Mouse (Mus musculus): Measurements from ENCODE around the gene Slc38a10.

The Slc38a10 gene

DNA sequence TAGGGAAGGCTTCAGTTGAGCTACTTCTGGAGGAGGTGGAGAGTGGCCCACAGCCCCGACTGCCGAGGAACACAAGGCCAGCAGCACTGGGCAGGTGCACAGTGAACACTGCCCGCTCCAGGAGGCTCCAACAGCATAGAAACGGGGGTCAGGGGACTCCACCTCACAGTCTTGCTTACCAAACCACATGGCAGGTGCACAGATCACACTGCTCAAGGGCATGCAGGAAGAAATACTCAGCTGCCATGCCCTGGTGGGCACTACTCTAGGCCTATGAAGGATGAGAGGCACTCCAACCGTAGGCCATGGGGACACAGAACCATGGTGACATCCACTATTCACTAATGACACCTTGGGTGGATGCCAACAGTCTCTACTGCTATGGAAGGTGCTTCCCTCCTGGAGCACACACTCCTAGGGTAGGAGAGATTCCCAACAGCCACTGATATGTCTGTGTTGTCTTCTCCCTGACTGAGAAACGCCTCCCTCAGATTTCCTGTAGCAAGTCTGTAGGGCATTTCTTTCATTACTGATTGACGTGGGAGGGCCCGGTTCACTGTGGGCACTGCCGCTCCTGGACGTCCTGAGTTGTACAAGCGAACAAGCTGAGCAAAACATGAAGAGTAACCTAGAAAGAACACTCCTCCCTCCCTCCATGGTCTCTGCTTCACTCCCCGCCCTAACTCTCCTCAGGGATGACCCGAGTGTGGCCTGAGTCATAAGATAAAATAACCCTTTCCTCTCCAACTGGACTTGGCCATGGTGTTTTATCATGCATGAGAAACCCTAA is 7.2 kb downstream of the Slc38a10 start:
- intact Hi-C loops (cut with DNase I) = loop anchor here (5.0 kb wide), 1 partner anchor 163 kb away; no protein-coding TSS in a partner anchor

DNA sequence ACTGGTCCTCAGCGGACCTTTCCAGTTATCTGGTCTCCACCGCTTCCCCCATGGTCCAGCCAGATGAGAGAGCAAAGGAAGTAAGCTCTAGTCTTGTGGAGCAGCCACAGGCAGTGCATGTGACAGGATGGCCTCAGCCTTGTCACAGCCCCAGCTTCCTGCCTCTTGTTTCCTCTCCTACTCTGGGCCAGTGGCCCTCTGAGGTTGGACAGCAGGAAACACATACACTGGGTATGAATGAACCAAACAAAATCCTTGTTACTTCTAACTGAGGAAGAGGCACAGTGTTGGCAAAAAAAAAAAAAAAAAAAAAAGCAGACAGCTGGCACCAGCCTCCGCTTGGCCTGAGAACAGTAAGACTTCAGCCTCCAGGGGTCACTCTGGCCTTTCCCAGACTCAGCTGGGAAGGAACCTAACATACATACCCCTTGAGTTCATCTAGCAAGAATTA is 8.5 kb downstream of the Slc38a10 start:
- intact Hi-C loops (cut with DNase I) = loop anchor here (5.0 kb wide), 1 partner anchor 165 kb away; no protein-coding TSS in a partner anchor

DNA sequence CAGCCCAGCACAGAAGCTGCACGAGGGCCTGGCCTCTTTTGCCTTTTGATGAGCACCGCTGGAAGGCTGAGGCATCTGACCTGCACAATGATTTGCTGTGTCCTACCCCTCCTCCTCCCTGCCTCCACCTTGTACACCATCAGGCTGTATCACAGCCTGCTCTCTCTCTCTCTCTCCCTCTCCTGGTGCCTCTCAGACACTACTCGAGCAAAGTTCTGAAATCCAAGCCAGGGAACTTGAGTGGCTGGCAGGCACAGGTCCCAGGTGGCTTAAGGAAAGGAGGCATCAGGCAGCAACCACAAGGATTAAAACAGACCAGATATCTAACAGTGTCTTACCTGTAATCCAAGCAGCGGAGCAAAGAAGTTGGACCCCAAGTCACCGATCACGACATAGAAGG is 10.9 kb downstream of the Slc38a10 start:
- intact Hi-C loops (cut with DNase I) = loop anchor here (5.0 kb wide), 1 partner anchor 167 kb away; no protein-coding TSS in a partner anchor

DNA sequence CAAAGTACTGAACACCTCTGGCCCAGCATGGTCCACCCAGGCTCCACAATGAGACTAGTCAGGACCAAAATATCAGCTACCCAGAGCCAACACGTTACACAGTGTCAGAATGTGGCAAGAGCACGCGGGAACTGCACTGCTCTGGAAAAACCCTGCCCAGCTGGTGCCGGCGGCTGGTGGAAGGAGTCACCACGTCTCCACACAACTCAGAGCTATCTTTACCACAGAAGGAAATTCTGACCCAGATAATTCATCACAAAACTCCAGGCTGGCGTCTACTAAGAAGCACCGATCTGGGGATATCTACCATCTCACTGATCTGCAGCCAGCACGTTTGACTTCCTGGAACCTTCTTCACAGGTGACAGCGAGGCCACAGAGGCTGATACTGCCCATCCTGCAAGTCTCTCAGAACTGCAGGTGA is 11.8 kb downstream of the Slc38a10 start:
- intact Hi-C loops (cut with DNase I) = no loop called here

DNA sequence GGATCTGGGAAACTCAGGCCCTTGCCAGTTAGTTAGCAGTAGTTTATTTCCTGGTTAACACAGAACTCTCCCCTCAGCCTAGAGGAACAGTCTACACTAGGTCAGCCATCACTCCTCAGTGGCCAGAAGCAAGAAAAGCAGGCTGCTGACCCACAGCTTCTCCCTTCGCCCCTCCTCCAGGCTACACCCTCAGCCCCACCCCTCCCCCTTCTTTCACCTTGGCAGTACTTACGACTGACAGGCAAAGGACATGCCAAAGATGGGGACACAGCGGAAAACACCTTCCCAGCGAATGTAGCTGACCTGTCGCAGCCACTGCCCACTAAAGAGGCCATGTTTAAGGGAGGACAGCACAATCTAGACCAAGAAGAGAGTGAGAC is 13.5 kb downstream of the Slc38a10 start:
- intact Hi-C loops (cut with DNase I) = no loop called here

DNA sequence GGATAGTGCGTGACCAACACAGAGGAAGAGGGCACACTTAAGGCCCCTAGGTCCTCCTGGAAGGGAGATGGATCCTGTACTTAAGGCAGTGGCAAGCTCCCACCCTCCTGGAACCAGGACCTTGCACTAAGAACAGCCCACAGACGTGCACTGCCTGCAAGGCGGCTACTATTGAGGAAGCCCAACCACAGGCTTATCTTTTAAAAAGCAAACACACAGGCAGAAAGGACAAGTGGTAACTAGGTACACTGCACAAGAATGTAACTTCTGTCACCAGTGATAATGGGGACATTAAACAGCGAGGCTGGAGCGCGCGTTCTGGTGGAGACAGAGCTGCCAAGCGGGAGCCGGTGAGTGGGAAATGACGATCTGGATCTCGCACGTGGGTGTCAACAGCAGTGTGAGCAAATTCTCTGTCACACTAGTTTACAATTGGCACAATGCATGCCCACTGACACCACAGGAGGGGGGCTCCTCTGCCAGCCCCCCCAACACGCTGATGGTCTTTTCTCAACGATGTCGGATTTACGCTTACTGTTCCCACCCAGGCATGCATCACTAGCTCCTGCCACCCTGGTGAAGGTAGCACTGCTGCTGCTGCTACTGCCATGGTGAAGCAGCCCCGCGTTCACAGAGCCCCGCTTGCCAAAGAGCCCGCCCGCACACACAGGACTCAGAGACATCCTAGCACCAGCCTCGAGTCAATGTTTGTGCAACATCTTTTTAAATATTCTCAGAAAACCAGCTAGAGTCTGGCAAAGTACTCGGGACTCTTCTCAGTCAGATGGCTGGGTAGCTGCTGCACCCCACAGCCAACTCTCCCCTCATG is 14.1 kb downstream of the Slc38a10 start:
- intact Hi-C loops (cut with DNase I) = no loop called here

DNA sequence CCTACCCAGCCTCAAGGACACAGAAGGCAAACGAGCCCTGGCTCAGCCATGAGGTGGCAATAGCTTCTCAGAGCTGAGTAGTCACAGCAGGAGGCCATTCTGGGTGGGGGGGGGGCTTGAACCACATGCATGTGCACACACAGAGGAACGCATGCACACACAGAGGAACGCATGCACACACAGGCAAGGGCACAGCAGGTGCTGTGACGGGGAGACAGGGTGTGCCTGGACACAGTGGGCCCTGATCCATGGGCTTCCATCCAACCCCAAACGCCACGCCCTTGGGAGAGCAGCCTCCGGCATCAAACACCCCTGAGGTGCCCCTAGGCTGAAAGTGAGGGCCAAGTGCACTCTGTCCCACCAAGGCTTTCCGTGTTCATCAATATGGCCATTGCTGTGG is 15.0 kb downstream of the Slc38a10 start:
- intact Hi-C loops (cut with DNase I) = no loop called here

DNA sequence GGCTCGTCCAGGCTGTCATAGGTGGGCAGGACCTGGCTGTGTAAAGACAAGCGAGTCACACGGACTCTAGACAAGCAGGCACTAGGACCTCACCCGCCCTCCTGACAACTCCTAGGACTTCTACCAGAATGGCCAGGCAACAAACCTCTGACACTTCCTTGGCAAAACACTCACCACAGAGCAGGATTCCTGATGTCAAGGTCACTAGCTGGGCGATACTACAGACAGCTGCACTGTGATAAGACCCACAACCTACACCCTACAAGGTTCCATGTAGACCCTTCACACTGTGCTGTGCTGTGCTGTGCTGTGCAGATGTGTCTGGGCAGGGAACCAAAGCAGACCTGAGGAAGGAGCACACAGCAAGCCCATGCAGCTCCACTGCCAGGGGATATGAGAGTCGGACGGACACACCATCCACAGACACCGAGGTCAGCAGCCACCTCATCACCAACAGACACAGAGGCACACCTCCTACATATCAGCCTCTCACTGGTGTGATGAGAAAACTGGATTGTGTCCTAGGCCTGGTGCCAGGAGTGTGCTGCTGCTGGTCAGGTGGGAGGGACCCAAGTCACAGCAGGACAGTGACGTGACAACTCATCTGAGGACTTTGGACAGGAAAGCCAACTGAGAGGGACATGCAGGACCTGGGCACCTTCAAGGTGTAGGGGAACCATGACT is 16.2 kb downstream of the Slc38a10 start:
- intact Hi-C loops (cut with DNase I) = no loop called here

DNA sequence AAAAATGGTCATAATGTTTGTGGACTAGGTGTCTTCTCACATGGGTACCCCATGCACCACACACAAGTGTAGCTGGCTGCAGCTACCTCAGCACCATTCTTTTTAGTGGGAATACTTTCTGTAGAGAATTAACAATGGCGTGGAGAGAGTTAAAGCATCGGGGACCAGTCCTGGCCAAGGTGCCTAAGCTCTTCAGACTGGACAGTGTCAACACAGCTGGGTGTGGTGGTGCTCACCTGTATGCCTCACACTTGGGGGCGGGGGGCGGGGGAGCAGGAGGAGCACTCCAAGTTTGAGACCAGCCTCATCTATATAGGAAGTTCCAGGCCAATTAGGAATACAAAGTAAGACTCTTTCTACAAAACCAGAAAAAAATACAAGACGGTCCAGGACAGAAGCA is 17.0 kb downstream of the Slc38a10 start:
- intact Hi-C loops (cut with DNase I) = no loop called here

DNA sequence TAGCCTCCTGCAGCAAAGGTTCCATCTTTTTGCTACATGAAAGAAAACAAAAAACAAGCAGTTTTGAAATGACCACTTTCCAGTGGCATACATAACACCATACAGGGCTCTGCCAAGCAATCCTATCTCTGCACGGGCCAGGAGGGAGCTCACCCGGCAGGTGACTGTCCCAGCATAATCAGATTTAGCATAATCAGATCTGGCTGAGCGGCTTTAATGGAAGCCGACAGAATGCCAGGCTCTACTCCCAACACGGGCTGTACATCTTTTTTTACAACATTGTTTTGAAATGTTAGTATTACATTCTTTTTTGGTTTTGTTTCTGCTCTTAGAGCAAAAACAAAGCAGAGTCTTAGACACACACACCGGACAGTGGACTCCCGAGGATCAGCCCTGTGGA is 21.9 kb downstream of the Slc38a10 start:
- intact Hi-C loops (cut with DNase I) = no loop called here

DNA sequence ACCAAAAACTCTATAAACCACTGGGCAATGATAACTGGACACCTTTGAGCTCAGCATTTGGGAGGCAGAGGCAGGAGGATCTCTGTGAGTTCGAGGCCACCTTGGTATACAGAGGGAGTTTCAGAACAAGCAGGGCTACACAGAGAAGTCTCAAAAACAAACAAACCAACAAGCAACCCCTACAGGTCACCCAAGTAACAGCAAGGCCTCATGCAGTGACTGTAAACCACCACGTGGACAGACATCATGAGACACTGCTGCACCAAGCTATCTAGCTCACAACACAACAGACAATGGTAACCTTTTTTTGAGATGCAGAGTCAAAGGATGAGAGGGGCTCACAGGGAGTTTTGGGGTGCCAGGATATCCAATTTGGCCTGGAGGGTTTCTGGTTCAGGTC is 24.3 kb downstream of the Slc38a10 start:
- intact Hi-C loops (cut with DNase I) = no loop called here

DNA sequence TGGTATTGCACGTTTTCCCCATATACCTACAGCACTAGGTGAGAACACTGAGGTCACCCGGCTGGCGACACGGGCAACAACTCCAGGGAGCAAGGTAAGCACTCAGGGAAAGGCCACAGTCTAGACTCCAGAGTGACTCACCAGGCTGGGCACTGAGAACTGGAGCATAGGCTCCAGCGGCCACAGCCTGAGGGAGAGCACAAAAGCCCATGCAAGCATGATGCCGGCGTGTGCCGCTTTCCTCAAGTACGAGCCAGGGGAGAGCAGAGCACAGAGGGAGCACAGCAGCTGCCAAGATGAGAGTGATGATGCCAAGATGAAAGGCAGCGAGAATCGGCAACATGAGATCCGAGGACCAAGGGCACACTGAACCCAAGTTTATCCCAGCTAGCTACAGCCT is 29.0 kb downstream of the Slc38a10 start:
- intact Hi-C loops (cut with DNase I) = no loop called here

DNA sequence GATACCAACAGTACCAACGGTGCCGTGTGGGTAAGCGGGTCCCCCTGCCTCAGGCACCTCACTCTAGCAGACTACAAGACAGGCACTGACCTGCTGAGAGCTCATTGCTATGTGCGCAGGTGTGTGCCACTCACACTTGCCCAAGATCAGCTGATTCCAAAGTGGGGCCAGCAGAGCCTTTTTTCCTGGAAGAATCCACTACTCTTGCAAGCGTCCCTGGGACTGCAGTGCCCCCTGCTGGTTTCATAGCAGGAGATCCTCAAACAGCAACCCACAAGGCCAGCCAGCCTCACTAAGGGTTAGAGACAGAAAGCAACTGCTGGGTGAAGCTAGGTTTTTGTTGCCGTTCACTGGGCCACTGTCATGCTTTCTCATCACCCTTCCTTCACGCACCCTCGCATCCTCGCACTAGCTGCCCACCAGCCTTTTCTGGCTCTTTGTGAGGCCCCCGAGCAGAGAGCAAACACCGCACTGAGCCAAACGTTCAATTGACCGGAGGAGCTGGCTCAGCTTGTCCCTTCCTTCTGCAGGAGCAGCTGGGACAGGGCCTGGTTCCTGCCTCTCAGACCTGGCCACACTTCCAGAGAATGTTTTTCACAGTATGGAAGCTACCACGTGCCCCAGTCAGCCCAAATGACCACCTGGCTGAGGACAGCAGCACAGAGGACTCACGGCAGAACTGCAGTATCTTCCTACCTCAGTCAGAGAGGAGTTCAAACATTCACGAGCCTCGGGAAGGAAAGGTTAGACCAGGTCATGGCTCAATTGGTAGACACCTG is 30.3 kb downstream of the Slc38a10 start:
- intact Hi-C loops (cut with DNase I) = no loop called here

DNA sequence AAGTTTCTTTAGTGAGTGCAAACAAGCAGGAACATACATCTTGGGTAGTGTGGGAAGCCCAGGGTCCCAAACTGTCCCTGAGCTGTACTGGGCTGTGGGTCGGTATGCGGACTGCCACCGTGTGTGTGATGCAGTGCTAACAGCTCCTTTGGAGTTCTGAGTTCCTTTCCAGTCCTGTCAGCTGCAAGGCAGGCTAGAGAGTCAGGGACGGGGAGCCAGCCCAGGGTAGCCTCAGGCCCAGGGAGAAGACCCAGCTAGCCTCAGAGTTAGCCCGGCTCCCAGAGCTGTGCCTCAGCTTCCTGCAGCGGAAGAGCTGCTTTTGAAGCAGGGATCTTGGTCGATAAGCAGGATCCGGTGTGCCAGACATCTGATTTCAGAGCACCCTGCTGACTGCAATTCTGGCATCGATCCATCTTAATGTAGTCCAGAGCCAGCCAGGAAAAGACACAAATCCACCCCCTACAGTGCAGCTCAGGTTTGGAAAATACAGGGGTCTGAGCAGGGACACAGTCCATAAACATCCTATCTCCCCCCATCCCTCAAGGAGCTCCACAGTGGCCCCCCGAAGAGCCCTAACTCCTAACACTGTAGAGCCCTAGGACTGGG is 31.1 kb downstream of the Slc38a10 start:
- intact Hi-C loops (cut with DNase I) = loop anchor here (10.0 kb wide), 1 partner anchor 45 kb away; no protein-coding TSS in a partner anchor

DNA sequence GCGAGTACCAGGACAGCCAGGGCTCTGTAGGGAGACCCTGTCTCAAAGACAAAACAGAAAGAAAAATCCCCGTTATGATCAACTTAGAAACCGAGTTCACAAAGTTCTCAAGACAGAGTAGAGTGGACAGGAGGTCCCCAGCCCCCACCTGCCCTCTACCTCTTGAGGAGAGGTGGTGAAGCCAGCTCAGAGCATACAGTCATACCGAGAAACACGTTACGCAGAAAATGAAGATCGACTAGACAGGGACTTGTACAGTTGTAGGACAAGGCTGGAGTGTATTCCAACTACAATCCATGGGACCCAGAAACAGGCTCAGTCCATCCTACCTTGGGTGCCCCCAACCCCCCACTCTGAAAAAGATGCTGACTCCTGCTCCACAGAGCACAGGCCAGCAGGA is 32.0 kb downstream of the Slc38a10 start:
- intact Hi-C loops (cut with DNase I) = loop anchor here (10.0 kb wide), 1 partner anchor 46 kb away; no protein-coding TSS in a partner anchor

DNA sequence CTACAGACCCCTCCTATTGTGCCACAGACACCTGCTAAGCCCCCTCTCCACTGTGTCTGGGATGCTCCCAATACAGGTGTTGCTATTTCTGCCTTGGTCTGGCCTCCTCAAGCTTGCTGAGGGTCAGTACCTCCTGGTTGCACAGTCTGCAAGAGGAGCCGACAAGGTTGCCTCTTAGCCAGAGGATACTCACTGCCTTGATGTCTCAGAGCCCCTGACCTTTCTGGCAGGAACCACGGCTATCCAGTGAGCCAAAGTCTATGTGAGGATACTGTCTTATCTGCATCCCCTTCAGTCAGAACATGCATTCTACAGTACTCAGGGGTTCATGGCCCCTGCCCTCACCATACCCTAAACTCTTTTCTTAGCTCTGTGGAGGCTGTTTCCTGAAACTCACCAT is 33.5 kb downstream of the Slc38a10 start:
- intact Hi-C loops (cut with DNase I) = loop anchor here (10.0 kb wide), 1 partner anchor 47 kb away; no protein-coding TSS in a partner anchor

DNA sequence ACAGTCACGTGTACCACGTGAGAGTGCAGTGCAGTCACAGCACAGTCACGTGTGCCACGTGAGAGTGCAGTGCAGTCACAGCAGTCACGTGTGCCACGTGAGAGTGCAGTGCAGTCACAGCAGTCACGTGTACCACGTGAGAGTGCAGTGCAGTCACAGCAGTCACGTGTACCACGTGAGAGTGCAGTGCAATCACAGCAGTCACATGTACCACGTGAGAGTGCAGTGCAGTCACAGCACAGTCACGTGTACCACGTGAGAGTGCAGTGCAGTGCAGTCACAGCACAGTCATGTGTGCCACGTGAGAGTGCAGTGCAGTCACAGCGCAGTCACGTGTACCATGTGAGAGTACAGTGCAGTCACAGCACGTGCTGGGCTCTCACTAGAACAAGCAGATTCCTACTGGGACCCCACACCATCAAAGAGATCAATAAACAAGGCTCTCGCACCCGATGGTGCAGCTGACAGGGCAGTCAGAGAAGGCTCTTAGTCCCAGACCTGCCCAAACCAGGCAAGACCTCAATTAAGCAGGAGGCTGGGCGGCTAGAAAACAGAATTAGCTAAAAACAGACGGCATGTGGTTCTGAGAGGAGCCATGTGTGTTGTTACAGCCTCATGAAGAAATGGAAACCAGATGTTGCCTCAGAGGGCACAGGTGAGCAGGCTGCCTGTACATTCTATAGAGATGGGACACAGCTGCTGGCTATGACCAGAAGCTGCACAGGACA is 36.5 kb downstream of the Slc38a10 start:
- intact Hi-C loops (cut with DNase I) = loop anchor here (5.0 to 10.0 kb wide), 2 partner anchors 50 to 193 kb away; no protein-coding TSS in a partner anchor

DNA sequence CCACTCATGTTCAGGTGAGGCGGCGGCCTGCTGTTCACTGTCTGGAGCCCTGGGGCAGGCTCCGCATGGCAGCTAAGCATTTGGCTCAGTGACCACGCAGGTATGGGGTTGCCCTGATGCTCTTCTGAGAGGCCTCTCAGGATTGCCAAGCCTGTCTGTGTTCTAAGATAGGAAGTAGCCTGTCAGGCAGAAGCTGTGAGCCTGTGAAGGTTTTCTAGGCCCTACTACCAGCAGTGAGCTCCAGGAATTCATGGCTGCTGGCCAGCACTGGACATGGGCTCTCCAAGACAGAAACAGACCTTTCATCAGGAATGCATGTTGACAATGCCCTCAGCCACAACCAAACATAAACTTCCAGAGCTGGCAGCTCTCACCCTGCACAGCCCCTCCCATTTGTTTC is 39.0 kb downstream of the Slc38a10 start:
- intact Hi-C loops (cut with DNase I) = loop anchor here (5.0 to 10.0 kb wide), 2 partner anchors 53 to 195 kb away; no protein-coding TSS in a partner anchor

DNA sequence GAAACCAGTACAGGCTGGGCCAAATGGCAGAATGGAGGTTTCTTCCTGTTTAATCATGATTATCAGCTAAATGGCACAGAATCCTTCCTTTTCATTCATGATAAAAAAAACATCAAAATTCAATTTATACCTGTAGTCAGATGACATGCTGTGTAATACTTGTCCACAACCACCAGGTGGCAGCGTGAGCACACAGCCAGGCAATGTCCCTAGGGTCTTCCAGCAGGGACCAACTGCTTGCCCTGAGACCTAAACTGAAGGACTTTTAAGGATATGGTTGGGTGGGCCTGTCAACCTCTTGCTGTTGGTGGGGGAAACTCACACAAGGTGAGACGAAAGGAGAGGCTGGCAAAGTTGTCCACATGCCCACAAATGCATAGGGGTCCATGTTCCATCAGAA is 40.1 kb downstream of the Slc38a10 start:
- intact Hi-C loops (cut with DNase I) = loop anchor here (5.0 to 10.0 kb wide), 2 partner anchors 54 to 196 kb away; no protein-coding TSS in a partner anchor

All from adrenal gland (tissue).